26 mouse cellular contexts compared by ENCODE assay signal in the genomic region with DNA sequence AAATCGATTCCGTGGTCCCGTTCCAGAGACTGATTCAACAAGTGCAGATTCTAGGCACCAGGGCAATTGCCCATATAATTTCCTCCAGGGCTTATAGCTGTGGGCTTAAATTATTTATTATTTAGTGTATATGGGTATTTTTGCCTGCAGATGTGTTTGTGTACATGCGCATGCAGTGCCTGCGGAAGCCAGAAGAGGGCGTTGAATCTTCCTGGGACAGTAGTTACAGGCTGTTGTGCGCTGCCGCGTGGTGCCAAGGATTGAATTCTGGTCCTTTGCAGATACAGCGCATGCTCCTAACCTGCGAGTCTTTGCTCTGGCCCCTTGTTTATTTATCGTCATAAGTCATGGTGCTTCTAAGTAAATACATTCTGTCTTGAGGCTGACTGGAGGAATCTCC. TPM values are rescaled to one million over a fixed set of nuclear protein-coding genes. Genes with fewer than 3 reads are reported as not detected.
DNase-seq lines count a peak whose midpoint lies in the region; ATAC-seq and TF ChIP-seq lines count a peak whose summit lies in the region.
"Had no signal": no experiment of that assay in that cellular context is flagged by ENCODE, and none has a peak within 500 bp of the region (broad histone marks: within the 10 kb centered on the region; RNA-seq: fewer than 3 reads in every experiment).

No protein-coding gene starts in this region.

- WGBS in intestine, postnatal 0 days, result 78% methylated on average over 12 of the region's 12 CpGs
- 76% methylated on average over 12 of the region's 12 CpGs for WGBS in intestine, embryonic 15.5 days
- WGBS in midbrain, postnatal 0 days, result 86% methylated on average over 12 of the region's 12 CpGs
- WGBS in midbrain, embryonic 11.5 days, result 81% methylated on average over 12 of the region's 12 CpGs

- no peaks in the 10 kb centered on the region for H3K9me3 ChIP-seq in intestine, postnatal 0 days (ENCODE audit: control insufficient read depth)
- no peaks in the 10 kb centered on the region for H3K9me3 ChIP-seq in intestine, embryonic 15.5 days
- H3K9me3 ChIP-seq in midbrain, postnatal 0 days (ENCODE audit: low read length), result no peaks in the 10 kb centered on the region
- no peaks in the 10 kb centered on the region for H3K9me3 ChIP-seq in midbrain, embryonic 11.5 days (ENCODE audit: control insufficient read depth, low read length)
- H3K9me3 ChIP-seq: forebrain, embryonic 12.5 days; hindbrain, embryonic 15.5 days; limb, embryonic 10.5 days had no signal

- no peak for DNase-seq in midbrain, postnatal 0 days (ENCODE audit: low spot score)
- DNase-seq in midbrain, embryonic 11.5 days (ENCODE audit: low spot score, missing footprints), result no peak
- peak; percentile 90 for DNase-seq in R1 (ENCODE audit: low read depth, low spot score)
- no peak for DNase-seq in gastrocnemius, postnatal 14 days
- DNase-seq in left cerebral cortex, postnatal 10 days (ENCODE audit: extremely low spot score in 1 of 2, low spot score in 2 of 2), result no peak
- DNase-seq: adrenal gland, adult 2 months; cerebellum, adult 11-12 months; cerebellum, postnatal 10 days; gastrocnemius, postnatal 36 days; heart, postnatal 4 days; liver; lung, adult 2 months; thymus, adult 2 months had no signal

- H3K4me1 ChIP-seq in intestine, postnatal 0 days (replicated peaks; ENCODE audit: control insufficient read depth, insufficient read depth, low read length), result no peaks in the 10 kb centered on the region
- no peaks in the 10 kb centered on the region for H3K4me1 ChIP-seq in intestine, embryonic 15.5 days (replicated peaks)
- no peaks in the 10 kb centered on the region for H3K4me1 ChIP-seq in midbrain, postnatal 0 days (ENCODE audit: insufficient read depth, low read length)
- H3K4me1 ChIP-seq in midbrain, embryonic 11.5 days (ENCODE audit: control insufficient read depth, insufficient read depth, low read length), result no peaks in the 10 kb centered on the region
- H3K4me1 ChIP-seq: forebrain, embryonic 12.5 days had no signal

- no peaks in the 10 kb centered on the region for H3K27me3 ChIP-seq in intestine, postnatal 0 days (replicated peaks; ENCODE audit: control insufficient read depth, insufficient read depth, low read length)
- no peaks in the 10 kb centered on the region for H3K27me3 ChIP-seq in intestine, embryonic 15.5 days (replicated peaks)
- H3K27me3 ChIP-seq in midbrain, postnatal 0 days (ENCODE audit: insufficient read depth, low read length), result no peaks in the 10 kb centered on the region
- H3K27me3 ChIP-seq in midbrain, embryonic 11.5 days (ENCODE audit: control insufficient read depth, insufficient read depth, low read length), result no peaks in the 10 kb centered on the region
- H3K27me3 ChIP-seq: forebrain, embryonic 12.5 days had no signal

- TF ChIP-seq CTCF in intestine, postnatal 0 days (IDR thresholded peaks at IDR 0.05; ENCODE audit: low read depth), result 0 out of 2 replicates have a peak, but pooled peaks have one; percentile 31
- peak; percentile 18; the same call in 1 of the 2 replicates for TF ChIP-seq CTCF in midbrain, postnatal 0 days (IDR thresholded peaks at IDR 0.05)

- no peak overlapping the region for H3K27ac ChIP-seq in intestine, postnatal 0 days (ENCODE audit: low read depth, low read length)
- H3K27ac ChIP-seq in intestine, embryonic 15.5 days, result no peak overlapping the region
- H3K27ac ChIP-seq in midbrain, postnatal 0 days (ENCODE audit: low read depth, low read length), result no peak overlapping the region
- H3K27ac ChIP-seq in midbrain, embryonic 11.5 days (ENCODE audit: low read depth, low read length), result no peak overlapping the region
- H3K27ac ChIP-seq: forebrain, embryonic 12.5 days; hindbrain, embryonic 15.5 days; limb, embryonic 10.5 days; macrophage had no signal

- no peaks in the 10 kb centered on the region for H3K36me3 ChIP-seq in intestine, postnatal 0 days (ENCODE audit: control insufficient read depth, insufficient read depth)
- H3K36me3 ChIP-seq in intestine, embryonic 15.5 days, result no peaks in the 10 kb centered on the region
- no peaks in the 10 kb centered on the region for H3K36me3 ChIP-seq in midbrain, postnatal 0 days (ENCODE audit: insufficient read depth, low read length)
- no peaks in the 10 kb centered on the region for H3K36me3 ChIP-seq in midbrain, embryonic 11.5 days (ENCODE audit: control insufficient read depth, insufficient read depth, low read length)
- H3K36me3 ChIP-seq: forebrain, embryonic 12.5 days; hindbrain, embryonic 15.5 days; limb, embryonic 10.5 days had no signal

- intact Hi-C loops in gastrocnemius, postnatal 14 days (cut with DNase I; ENCODE audit: low total_unique reads), result loop anchor here (5.0 kb wide), 1 partner anchor 33 kb away; no protein-coding TSS in a partner anchor
- intact Hi-C loops in left cerebral cortex, postnatal 10 days (cut with DNase I), result no loop called here

- ATAC-seq in intestine, postnatal 0 days, result no peak
- ATAC-seq in intestine, embryonic 15.5 days, result no peak
- no peak for ATAC-seq in midbrain, postnatal 0 days (ENCODE audit: low FRiP score)
- ATAC-seq in midbrain, embryonic 11.5 days (ENCODE audit: low FRiP score), result no peak
- ATAC-seq: intestine, embryonic 16.5 days; midbrain, embryonic 16.5 days had no signal

- H3K4me2 ChIP-seq in intestine, postnatal 0 days (replicated peaks; ENCODE audit: low read depth), result no peak overlapping the region
- H3K4me2 ChIP-seq in intestine, embryonic 15.5 days (replicated peaks), result no peak overlapping the region
- no peak overlapping the region for H3K4me2 ChIP-seq in midbrain, postnatal 0 days (ENCODE audit: low read depth, low read length, poor library complexity, severe bottlenecking)
- no peak overlapping the region for H3K4me2 ChIP-seq in midbrain, embryonic 11.5 days
- H3K4me2 ChIP-seq: forebrain, embryonic 12.5 days; hindbrain, embryonic 15.5 days had no signal

- H3K9ac ChIP-seq in intestine, postnatal 0 days (ENCODE audit: low read depth, low read length), result no peak overlapping the region
- no peak overlapping the region for H3K9ac ChIP-seq in intestine, embryonic 15.5 days
- H3K9ac ChIP-seq in midbrain, postnatal 0 days (replicated peaks; ENCODE audit: low read length, poor library complexity, severe bottlenecking), result no peak overlapping the region
- no peak overlapping the region for H3K9ac ChIP-seq in midbrain, embryonic 11.5 days (ENCODE audit: low read length)
- H3K9ac ChIP-seq: forebrain, embryonic 12.5 days; hindbrain, embryonic 15.5 days had no signal

- H3K4me3 ChIP-seq in intestine, postnatal 0 days (ENCODE audit: low read depth, low read length), result no peak overlapping the region
- no peak overlapping the region for H3K4me3 ChIP-seq in intestine, embryonic 15.5 days (replicated peaks)
- no peak overlapping the region for H3K4me3 ChIP-seq in midbrain, postnatal 0 days (ENCODE audit: low read depth, low read length)
- no peak overlapping the region for H3K4me3 ChIP-seq in midbrain, embryonic 11.5 days (ENCODE audit: low read depth, low read length)
- H3K4me3 ChIP-seq: forebrain, embryonic 12.5 days; hindbrain, embryonic 15.5 days; limb, embryonic 10.5 days had no signal

RNA-seq across cellular contexts. Expression of a gene that starts 33.2 kb away (rescaled TPM):
- 2.3 and 2.4 TPM in 2 replicates for polyA plus RNA-seq in intestine, postnatal 0 days (2015; fragmentation: Nextera tagmentation; extraction: Ambion mirVana)
- polyA plus RNA-seq in intestine, embryonic 15.5 days (2015; fragmentation: Nextera tagmentation; extraction: Ambion mirVana), result 0.74 and 0.96 TPM in 2 replicates
- total RNA-seq in midbrain, postnatal 0 days (2014; rRNA removed), result 0.76 TPM in 1 of 2 replicates, not detected in the other
- 0.12 TPM in 1 of 2 replicates, not detected in the other for polyA plus RNA-seq in midbrain, postnatal 0 days (2015; fragmentation: Nextera tagmentation; extraction: Ambion mirVana)
- not detected in 2 replicates for polyA plus RNA-seq in midbrain, embryonic 11.5 days (2014; fragmentation: Nextera tagmentation; extraction: Ambion mirVana)
- total RNA-seq in gastrocnemius, postnatal 14 days (2021), result not detected
- total RNA-seq in left cerebral cortex, postnatal 10 days (2021), result under 1 TPM; 0.24 to 0.84 TPM
- total RNA-seq: adrenal gland, adult 2 months; heart, adult 8-10 months; heart, postnatal 4 days had no signal
- polyA plus RNA-seq: embryonic facial prominence, embryonic 11.5 days; forebrain, embryonic 12.5 days; heart, embryonic 14.5 days; hindbrain, embryonic 15.5 days; limb, embryonic 10.5 days; macrophage; midbrain, embryonic 16.5 days; neural tube, embryonic 14.5 days; stomach, embryonic 14.5 days had no signal
